Mouse (Mus musculus) yolk sac, embryonic 10.5 days (tissue): ENCODE measurements at regions not wholly inside any gene's neighbourhood (a gene's known extent, or its start where the extent isn't known, plus 50 kb on each side); places are given as distances from the start of the nearest gene placed in this dataset.
"Not testable (repeated sequence)": the region's sequence is repeated elsewhere in the genome, so short reads cannot be mapped to it uniquely, and the experiment has no call there.

Experiments
- DNase-seq: peaks from one replicate; pipeline ENCODE4 v3.0.0-alpha.2; 2017; ENCODE audit warnings: low spot score

DNA sequence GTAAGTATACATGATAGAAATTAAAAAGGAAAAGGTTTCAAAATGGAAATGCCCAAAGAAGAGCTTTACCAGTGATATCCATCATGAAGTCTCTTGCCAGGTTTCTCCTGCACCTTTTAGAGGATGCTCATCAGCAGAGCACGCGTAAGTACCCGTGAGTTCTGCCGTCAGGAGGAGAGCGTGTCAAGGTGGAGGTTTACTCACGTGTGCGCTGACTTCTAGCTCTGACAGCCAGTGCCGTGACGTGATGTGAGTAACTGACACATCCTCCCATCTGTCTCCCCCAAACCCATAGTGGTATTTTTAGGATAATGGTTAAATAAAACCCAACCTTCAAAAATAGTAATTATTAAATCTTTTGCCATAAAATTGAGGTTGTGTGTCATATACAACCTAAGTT lies 55.3 kb downstream of the Adra2a start:
- DNase-seq: no peak

- no peak for DNase-seq
Measured at GRCm38 (mm10) chr19:54099769-54100168, 55.8 kb downstream of the Adra2a start.

GRCm38 (mm10) chr19:54106571-54106970 lies 62.6 kb downstream of the Adra2a start:
- no peak for DNase-seq

- DNase-seq: peak; percentile 12
Measured at GRCm38 (mm10) chr19:54107103-54107821, 63.3 kb downstream of the Adra2a start.

GRCm38 (mm10) chr19:54110080-54110479 lies 66.1 kb downstream of the Adra2a start:
- no peak for DNase-seq

- DNase-seq: no peak
Measured at GRCm38 (mm10) chr19:54112691-54113090, 68.7 kb downstream of the Adra2a start.

DNA sequence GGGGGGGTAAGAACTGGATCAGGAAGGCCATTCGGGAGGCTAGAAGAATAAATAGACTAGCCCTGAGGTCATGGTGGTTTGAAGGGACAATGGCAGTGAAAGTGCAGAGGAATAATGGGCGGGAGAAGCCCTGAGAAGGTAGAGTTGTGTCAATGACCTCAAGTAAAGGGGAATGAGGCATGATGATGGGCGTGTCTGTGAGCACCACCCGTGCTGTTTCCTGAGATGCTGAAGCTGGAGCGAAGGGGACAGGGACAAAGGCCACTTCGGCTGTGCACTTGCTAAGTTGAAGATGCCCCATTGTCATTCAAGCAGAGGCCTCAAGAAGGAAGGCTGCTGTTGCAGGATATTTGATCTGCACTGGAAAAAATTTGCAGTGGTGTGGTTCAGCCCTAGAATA lies 69.5 kb downstream of the Adra2a start:
- DNase-seq: no peak

DNA sequence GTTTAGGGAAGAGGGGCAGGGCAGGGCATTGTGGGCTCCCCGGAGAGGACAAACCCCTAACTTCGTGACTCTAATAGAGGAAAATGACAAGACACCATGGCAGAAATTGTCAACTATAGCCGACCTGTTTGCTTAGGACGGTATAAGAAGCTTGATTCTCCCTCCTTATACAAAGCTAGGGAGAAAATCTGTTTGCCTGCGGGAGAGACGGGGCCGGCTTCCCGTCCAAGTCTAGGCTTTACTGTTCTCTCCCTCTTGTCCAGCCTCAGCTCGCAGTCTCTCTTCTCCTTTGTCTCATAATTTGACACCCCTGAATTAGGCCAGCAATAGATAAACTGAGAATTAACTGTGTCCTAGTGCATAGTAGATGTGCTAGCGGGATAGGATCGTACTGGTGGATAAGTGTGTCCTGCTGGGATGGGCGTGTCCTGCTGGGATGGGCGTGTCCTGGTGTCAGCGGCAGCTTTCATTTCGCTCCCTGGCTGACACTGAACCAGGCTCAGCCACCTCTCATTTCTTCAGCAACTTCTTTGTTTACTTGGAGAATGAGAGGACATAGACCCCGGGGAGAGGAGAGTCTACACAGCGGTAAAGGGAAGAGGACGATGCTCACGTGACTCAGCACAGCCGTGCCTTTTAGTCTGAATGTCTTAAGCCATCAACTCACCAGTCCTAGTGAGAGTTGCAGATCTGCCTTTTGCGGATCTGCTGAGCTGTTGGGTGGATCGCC lies 70.8 kb downstream of the Adra2a start:
- DNase-seq: peak; percentile 49

GRCm38 (mm10) chr19:54115335-54115734 lies 71.4 kb downstream of the Adra2a start:
- no peak for DNase-seq

DNA sequence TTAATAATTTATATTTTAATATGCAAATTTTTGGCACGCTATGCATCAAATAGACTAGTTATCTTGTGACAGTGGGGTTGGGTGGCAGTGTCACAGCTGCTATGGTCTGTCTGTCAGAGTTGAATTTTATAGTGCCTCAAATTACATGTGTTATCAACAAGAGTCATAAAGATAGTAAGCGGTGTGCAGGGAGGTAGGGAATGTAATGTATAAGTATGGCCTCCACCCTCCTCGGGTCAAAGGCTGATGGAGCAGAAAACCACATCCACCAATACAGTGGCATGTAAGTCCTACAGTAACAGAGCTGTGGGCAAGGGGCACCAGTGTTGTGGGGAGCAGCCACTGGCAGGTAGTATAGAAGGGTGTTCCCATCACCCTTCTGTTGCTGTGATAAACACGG lies 72.9 kb downstream of the Adra2a start:
- no peak for DNase-seq

GRCm38 (mm10) chr19:54117676-54118075 lies 73.7 kb downstream of the Adra2a start:
- peak; percentile 6 for DNase-seq

DNA sequence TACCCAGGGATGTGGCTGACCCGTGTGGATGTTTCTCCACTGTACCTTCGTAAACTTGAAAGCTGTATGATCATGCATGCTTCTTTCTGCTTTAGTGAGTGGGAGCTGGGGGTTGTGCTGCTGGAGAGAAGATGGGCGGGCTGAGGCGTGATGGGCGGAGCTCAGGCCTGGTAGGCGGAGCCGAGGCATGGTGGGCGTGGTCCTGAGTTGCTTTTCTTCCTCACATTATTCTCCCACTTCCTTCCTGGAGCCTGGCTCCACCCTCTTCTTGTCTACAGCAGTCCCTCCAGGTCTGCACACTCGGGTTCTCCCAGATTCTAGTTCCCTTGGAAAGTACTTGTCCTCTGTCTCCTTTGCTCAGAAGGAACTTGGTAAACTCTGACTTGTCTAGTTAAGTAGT lies 79.6 kb downstream of the Adra2a start:
- DNase-seq: no peak

GRCm38 (mm10) chr19:54151766-54152165 lies 107.8 kb downstream of the Adra2a start:
- DNase-seq: not testable (repeated sequence)

DNA sequence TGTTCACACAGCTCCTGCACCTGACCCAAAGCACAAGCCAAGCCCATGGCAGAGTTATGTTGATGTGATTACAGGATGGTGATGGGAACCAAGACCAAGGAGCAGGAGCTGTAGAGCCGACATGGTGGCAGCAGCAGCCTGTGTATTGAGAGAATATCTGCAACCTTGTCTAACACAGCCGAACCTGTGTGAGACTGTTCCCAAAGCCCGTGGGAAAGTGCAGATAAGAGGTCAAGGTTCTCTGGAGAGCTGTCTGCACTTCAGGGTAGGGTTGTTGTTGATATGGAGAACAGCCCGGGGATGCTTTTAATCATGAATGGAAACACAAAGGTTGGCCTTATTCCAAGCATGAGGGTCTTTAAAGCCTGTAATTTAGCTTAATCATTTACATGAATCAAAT lies 110.4 kb downstream of the Adra2a start:
- no peak for DNase-seq

GRCm38 (mm10) chr19:54170361-54170760 lies 126.4 kb downstream of the Adra2a start:
- no peak for DNase-seq

- DNase-seq: no peak
Measured at GRCm38 (mm10) chr19:54174090-54175055, 130.4 kb downstream of the Adra2a start.

DNA sequence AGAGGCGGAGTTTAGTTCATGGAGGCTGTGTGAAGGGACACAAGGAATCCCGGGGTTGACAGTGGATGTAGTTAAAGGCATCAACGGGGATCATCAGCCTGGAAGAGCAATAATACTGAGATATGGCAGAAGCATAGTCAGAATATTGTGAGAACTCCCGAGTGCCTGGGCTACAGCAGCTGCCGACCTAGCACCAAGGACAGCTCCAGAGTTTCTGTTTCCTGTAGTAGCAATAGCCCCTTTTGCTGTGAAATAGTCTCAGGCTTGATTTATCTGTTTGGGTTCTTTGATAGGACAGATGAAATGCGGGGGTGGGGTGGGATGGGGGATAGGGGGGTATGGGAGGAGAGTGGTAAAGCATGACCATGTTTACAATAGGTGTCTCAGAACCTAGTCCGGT lies 131.8 kb downstream of the Adra2a start:
- peak; percentile 21 for DNase-seq

- DNase-seq: no peak
Measured at GRCm38 (mm10) chr19:54177491-54177890, 133.5 kb downstream of the Adra2a start.

- no peak for DNase-seq
Measured at GRCm38 (mm10) chr19:54200407-54200806, 156.5 kb downstream of the Adra2a start.

DNA sequence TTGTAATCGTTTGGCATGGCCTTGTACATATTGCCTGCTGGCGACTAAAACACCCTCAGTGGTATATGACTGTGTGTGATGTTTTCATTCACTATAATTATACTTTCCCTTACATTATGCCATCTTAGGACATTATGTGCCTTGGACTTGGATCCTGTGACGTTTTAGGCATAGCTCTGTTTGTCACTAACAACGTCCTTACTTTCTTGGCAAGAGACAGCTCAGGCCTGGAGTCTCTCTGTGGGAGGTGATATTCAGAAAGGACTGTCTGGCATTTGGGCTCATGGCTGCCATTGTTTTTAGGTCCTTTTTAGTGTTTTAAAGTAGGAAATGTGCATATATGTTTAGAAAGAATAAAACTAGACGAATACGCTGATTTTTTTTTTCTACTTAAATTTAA lies 158.5 kb downstream of the Adra2a start:
- no peak for DNase-seq

- peak; percentile 15 for DNase-seq
Measured at GRCm38 (mm10) chr19:54206819-54207218, 162.9 kb downstream of the Adra2a start.

GRCm38 (mm10) chr19:54212169-54212568 lies 168.2 kb downstream of the Adra2a start:
- no peak for DNase-seq
